8 mouse cellular contexts compared by ENCODE assay signal in genomic region chr16:93607669-93608101, GRCm38 (mm10). TPM values are rescaled to one million over a fixed set of nuclear protein-coding genes. Genes with fewer than 3 reads are reported as not detected.
DNase-seq lines count a peak whose midpoint lies in the region; ATAC-seq and TF ChIP-seq lines count a peak whose summit lies in the region.

No protein-coding gene starts in this region.

- peak overlapping the region; percentile 71 for H3K4me3 ChIP-seq in ES-Bruce4 (ENCODE audit: low read depth, low read length)
- peak overlapping the region; percentile 49 for H3K4me3 ChIP-seq in forebrain, embryonic 14.5 days (ENCODE audit: low read depth, low read length)
- H3K4me3 ChIP-seq in lung, adult 2 months (replicated peaks; ENCODE audit: extremely low read depth, low read depth, low read length): peak overlapping the region; percentile 76
- H3K4me3 ChIP-seq in neural tube, embryonic 15.5 days (replicated peaks): peak overlapping the region; percentile 62

- peak; percentile 83 for DNase-seq in c-Kit-positive CD71-positive TER-119-positive erythroid progenitor cells, embryonic 14.5 days (ENCODE audit: low spot score)
- DNase-seq in forebrain, embryonic 14.5 days (ENCODE audit: low spot score): peak; percentile 94
- DNase-seq in heart, postnatal 25 days (ENCODE audit: low spot score): peak; percentile 72
- DNase-seq in layer of hippocampus, adult 18-20 months (ENCODE audit: low spot score in 2 of 2): peak; percentile 77 to 87
- peak; percentile 85 for DNase-seq in lung, adult 2 months
- peak; percentile 93 for DNase-seq in testis, postnatal 10 days (ENCODE audit: low spot score)

- H3K9ac ChIP-seq in ES-Bruce4 (ENCODE audit: low read depth, poor library complexity, severe bottlenecking): peak overlapping the region; percentile 56
- peak overlapping the region; percentile 72 for H3K9ac ChIP-seq in forebrain, embryonic 14.5 days (ENCODE audit: low read length)
- peak overlapping the region; percentile 66 for H3K9ac ChIP-seq in neural tube, embryonic 15.5 days (replicated peaks)

- no peaks in the 10 kb centered on the region for H3K9me3 ChIP-seq in ES-Bruce4 (replicated peaks; ENCODE audit: control insufficient read depth, insufficient read depth, low read length, poor library complexity, severe bottlenecking)
- no peaks in the 10 kb centered on the region for H3K9me3 ChIP-seq in forebrain, embryonic 14.5 days (replicated peaks; ENCODE audit: control insufficient read depth, low read length)
- H3K9me3 ChIP-seq in neural tube, embryonic 15.5 days (replicated peaks): no peaks in the 10 kb centered on the region

- no peak for TF ChIP-seq EP300 in ES-Bruce4 (IDR thresholded peaks at IDR 0.05; ENCODE audit: insufficient read depth, low read depth, low read length)

- no peak overlapping the region for H3K27ac ChIP-seq in ES-Bruce4 (ENCODE audit: insufficient read depth, low read length)
- no peak overlapping the region for H3K27ac ChIP-seq in forebrain, embryonic 14.5 days (ENCODE audit: low read depth, low read length)
- peak overlapping the region; percentile 85 for H3K27ac ChIP-seq in neural tube, embryonic 15.5 days (replicated peaks)

- intact Hi-C loops in heart, postnatal 25 days (cut with DNase I): no loop called here

- WGBS in forebrain, embryonic 14.5 days: under 1% methylated on average over 32 of the region's 32 CpGs
- under 1% methylated on average over 32 of the region's 32 CpGs for WGBS in lung, adult 2 months
- WGBS in neural tube, embryonic 15.5 days: 0% methylated on average over 32 of the region's 32 CpGs

- H3K27me3 ChIP-seq in ES-Bruce4 (ENCODE audit: control insufficient read depth, insufficient read depth, low read length, poor library complexity, severe bottlenecking): no peaks in the 10 kb centered on the region
- no peaks in the 10 kb centered on the region for H3K27me3 ChIP-seq in forebrain, embryonic 14.5 days (replicated peaks; ENCODE audit: control insufficient read depth, insufficient read depth, low read length)
- no peaks in the 10 kb centered on the region for H3K27me3 ChIP-seq in neural tube, embryonic 15.5 days (replicated peaks)

- 0 out of 2 replicates have a peak, but pooled peaks cover 6% of the 10 kb centered on the region for H3K36me3 ChIP-seq in ES-Bruce4 (ENCODE audit: control insufficient read depth, insufficient read depth, low read length, poor library complexity, severe bottlenecking)
- H3K36me3 ChIP-seq in forebrain, embryonic 14.5 days (ENCODE audit: control insufficient read depth, insufficient read depth, low read length): peaks cover 13% of the 10 kb centered on the region
- H3K36me3 ChIP-seq in neural tube, embryonic 15.5 days: peaks cover 25% of the 10 kb centered on the region

- TF ChIP-seq POLR2A in ES-Bruce4 (IDR thresholded peaks at IDR 0.05; ENCODE audit: insufficient read depth, low read length): peak; percentile 63
- TF ChIP-seq POLR2A in lung, adult 2 months (IDR thresholded peaks at IDR 0.05; ENCODE audit: borderline replicate concordance, extremely low read depth, low read depth, low read length): peak; percentile 90; the same call in 1 of the 2 replicates

- peak; percentile 40 for ATAC-seq in forebrain, embryonic 14.5 days
- ATAC-seq in neural tube, embryonic 15.5 days (ENCODE audit: low FRiP score): 0 out of 2 replicates have a peak, but pooled peaks have one; percentile 8

- peak overlapping the region; percentile 60 for H3K4me2 ChIP-seq in forebrain, embryonic 14.5 days (ENCODE audit: low read length)
- H3K4me2 ChIP-seq in neural tube, embryonic 15.5 days: peak overlapping the region; percentile 61

- H3K4me1 ChIP-seq in ES-Bruce4 (ENCODE audit: control insufficient read depth, insufficient read depth, low read length): no peaks in the 10 kb centered on the region
- H3K4me1 ChIP-seq in forebrain, embryonic 14.5 days (ENCODE audit: control insufficient read depth, insufficient read depth, low read length): peaks cover 8% of the 10 kb centered on the region; the same call in 1 of the 2 replicates
- H3K4me1 ChIP-seq in lung, adult 2 months (ENCODE audit: control insufficient read depth, insufficient read depth, low read length): peaks cover 6% of the 10 kb centered on the region
- H3K4me1 ChIP-seq in neural tube, embryonic 15.5 days: peaks cover 34% of the 10 kb centered on the region

- no peak for TF ChIP-seq CTCF in ES-Bruce4 (IDR thresholded peaks at IDR 0.05; ENCODE audit: low read depth, low read length)
- TF ChIP-seq CTCF in lung, adult 2 months (IDR thresholded peaks at IDR 0.05; ENCODE audit: insufficient read depth, low read length): no peak

RNA-seq across cellular contexts. Expression of gene Cbr1, which starts 2.0 kb away (rescaled TPM):
- polyA plus RNA-seq in ES-Bruce4 (2011; ENCODE audit: insufficient read depth, insufficient read length, low read depth, missing spikeins): 33.7 and 34.3 TPM in 2 replicates
- 143 and 145 TPM in 2 replicates for polyA plus RNA-seq in forebrain, embryonic 14.5 days (2014; fragmentation: Nextera tagmentation; extraction: Ambion mirVana)
- 10 to 100 TPM; 26.1 to 27.5 TPM for total RNA-seq in heart, postnatal 25 days (2021)
- 10 to 100 TPM; 78.0 to 81.9 TPM for total RNA-seq in layer of hippocampus, adult 18-20 months (2021)
- 90.6 and 96.5 TPM in 2 replicates for polyA plus RNA-seq in lung, adult 2 months (2012; rRNA removed)
- 133 and 155 TPM in 2 replicates for polyA plus RNA-seq in neural tube, embryonic 15.5 days (2015; fragmentation: Nextera tagmentation; extraction: Ambion mirVana)

RNA-seq across cellular contexts. Expression of gene Setd4, which starts 3.8 kb away (rescaled TPM):
- 18.8 and 19.5 TPM in 2 replicates for polyA plus RNA-seq in ES-Bruce4 (2011; ENCODE audit: insufficient read depth, insufficient read length, low read depth, missing spikeins)
- 14.9 and 17.0 TPM in 2 replicates for polyA plus RNA-seq in forebrain, embryonic 14.5 days (2014; fragmentation: Nextera tagmentation; extraction: Ambion mirVana)
- 1 to 10 TPM; 1.5 TPM for total RNA-seq in heart, postnatal 25 days (2021)
- 10 to 100 TPM in 1 of 2 experiments, 1 to 10 TPM in 1; 8.6 to 10.8 TPM for total RNA-seq in layer of hippocampus, adult 18-20 months (2021)
- 6.2 and 6.7 TPM in 2 replicates for polyA plus RNA-seq in lung, adult 2 months (2012; rRNA removed)
- polyA plus RNA-seq in neural tube, embryonic 15.5 days (2015; fragmentation: Nextera tagmentation; extraction: Ambion mirVana): 18.0 and 18.9 TPM in 2 replicates

RNA-seq across cellular contexts. Expression of gene Gm5678, which starts 20.2 kb away (rescaled TPM):
- polyA plus RNA-seq in ES-Bruce4 (2011; ENCODE audit: insufficient read depth, insufficient read length, low read depth, missing spikeins): not detected in 2 replicates
- not detected in 2 replicates for polyA plus RNA-seq in forebrain, embryonic 14.5 days (2014; fragmentation: Nextera tagmentation; extraction: Ambion mirVana)
- 1 to 10 TPM in 1 of 2 experiments, under 1 TPM in 1; 0.67 to 1.1 TPM for total RNA-seq in heart, postnatal 25 days (2021)
- 1 to 10 TPM; 3.8 to 4.4 TPM for total RNA-seq in layer of hippocampus, adult 18-20 months (2021)
- polyA plus RNA-seq in lung, adult 2 months (2012; rRNA removed): not detected in 2 replicates
- polyA plus RNA-seq in neural tube, embryonic 15.5 days (2015; fragmentation: Nextera tagmentation; extraction: Ambion mirVana): not detected in 2 replicates
